Mouse (Mus musculus) lung, embryonic 14.5 days (tissue): Measurements from ENCODE around the gene Slc4a4. TPM values are rescaled to one million over a fixed set of nuclear protein-coding genes. Genes with fewer than 3 reads are reported as not detected.

Source experiments
- ATAC-seq: fragments of 200-750 bp; cut with Nextera tagmentation; 2 replicates; pipeline ENCODE4 v1.8.0; 2017; ENCODE audit warnings: mild to moderate bottlenecking, moderate TSS enrichment, moderate library complexity; ENCODE audit not compliant: insufficient read depth
- DNase-seq: peaks from one replicate; pipeline ENCODE4 v3.0.0-alpha.2; 2015
- H3K27ac ChIP-seq: fragments of 300-500 bp; sonication (generic); 2 replicates; pipeline ENCODE4 v1.5.1; 2014; ENCODE audit warnings: low read depth, mild to moderate bottlenecking, moderate library complexity
- H3K27me3 ChIP-seq: fragments of 300-500 bp; sonication (generic); 2 replicates; pipeline ENCODE4 v1.6.1; 2014; ENCODE audit warnings: low read length, control low read depth; ENCODE audit not compliant: insufficient read depth
- H3K36me3 ChIP-seq: fragments of 300-500 bp; sonication (generic); 2 replicates; pipeline ENCODE4 v1.6.1; 2014; ENCODE audit warnings: control low read depth; ENCODE audit not compliant: insufficient read depth
- H3K4me1 ChIP-seq: fragments of 300-500 bp; sonication (generic); 2 replicates; pipeline ENCODE4 v1.6.1; 2014; ENCODE audit warnings: antibody characterized with exemption, control low read depth; ENCODE audit not compliant: insufficient read depth
- H3K4me2 ChIP-seq: fragments of 300-500 bp; sonication (generic); 2 replicates; pipeline ENCODE4 v1.6.1; 2014; ENCODE audit warnings: mild to moderate bottlenecking
- H3K4me3 ChIP-seq: fragments of 300-500 bp; sonication (generic); 2 replicates; pipeline ENCODE4 v1.5.1; 2014; ENCODE audit warnings: low read depth, low read length
- H3K9ac ChIP-seq: fragments of 300-500 bp; sonication (generic); 2 replicates; pipeline ENCODE4 v1.6.1; 2014
- H3K9me3 ChIP-seq: fragments of 300-500 bp; sonication (generic); 2 replicates; pipeline ENCODE4 v1.6.1; 2016; ENCODE audit warnings: low read depth, low read length, control low read depth
- CTCF ChIP-seq: IDR thresholded peaks from 2 replicates; pipeline ENCODE4 v1.5.1; 2016; ENCODE audit warnings: antibody characterized with exemption, low read depth
- WGBS: fragments of 180-500 bp; shearing (Covaris S2); extraction: QIAGEN DNeasy Blood & Tissue Kit; methylation state at CpG from one replicate; pipeline ENCODE4 v1.1.7; 2014; 5-methylcytosine and 5-hydroxymethylcytosine counted together
- polyA plus RNA-seq: library from polyadenylated mRNA; unstranded; fragments of >200 nt; fragmentation: Nextera tagmentation; extraction: Ambion mirVana; gene quantifications from 2 replicates; pipeline ENCODE4 v1.2.1, GENCODE M21; 2014

The Slc4a4 gene
- polyA plus RNA-seq, 1 experiment from 2014 or later, result 5.2 TPM

DNA sequence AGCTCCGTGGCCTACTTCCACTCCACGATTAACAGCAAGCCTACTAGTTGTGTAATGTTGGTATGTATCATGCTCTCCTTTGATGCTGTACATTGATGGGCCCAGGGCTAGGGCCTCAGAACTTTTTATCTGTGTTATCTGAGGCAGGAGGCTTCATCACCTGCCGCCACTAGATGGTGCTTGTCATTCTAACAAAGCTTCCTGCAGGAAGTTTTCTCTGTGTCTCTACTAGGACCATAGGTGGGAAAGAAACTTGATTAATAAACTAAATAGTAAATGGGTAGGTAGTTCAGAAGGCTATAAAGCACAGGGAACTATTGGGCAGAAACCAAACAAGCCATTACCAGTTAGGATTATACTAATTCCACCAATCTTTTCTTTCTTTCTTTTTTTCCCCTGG lies 2.5 kb upstream of the Slc4a4 start:
- H3K9me3 ChIP-seq, result no peaks in the 10 kb centered on the region
- peak; percentile 66 for TF ChIP-seq CTCF
- no peak for ATAC-seq
- H3K9ac ChIP-seq, result no peak overlapping the region
- H3K4me2 ChIP-seq, result no peak overlapping the region
- no peak overlapping the region for H3K4me3 ChIP-seq
- 22% methylated on average over 3 of the region's 3 CpGs for WGBS
- H3K4me1 ChIP-seq, result no peaks in the 10 kb centered on the region; the same call in 1 of the 2 replicates
- H3K27ac ChIP-seq, result no peak overlapping the region
- H3K36me3 ChIP-seq, result no peaks in the 10 kb centered on the region
- DNase-seq, result peak; percentile 79
- no peaks in the 10 kb centered on the region for H3K27me3 ChIP-seq

DNA sequence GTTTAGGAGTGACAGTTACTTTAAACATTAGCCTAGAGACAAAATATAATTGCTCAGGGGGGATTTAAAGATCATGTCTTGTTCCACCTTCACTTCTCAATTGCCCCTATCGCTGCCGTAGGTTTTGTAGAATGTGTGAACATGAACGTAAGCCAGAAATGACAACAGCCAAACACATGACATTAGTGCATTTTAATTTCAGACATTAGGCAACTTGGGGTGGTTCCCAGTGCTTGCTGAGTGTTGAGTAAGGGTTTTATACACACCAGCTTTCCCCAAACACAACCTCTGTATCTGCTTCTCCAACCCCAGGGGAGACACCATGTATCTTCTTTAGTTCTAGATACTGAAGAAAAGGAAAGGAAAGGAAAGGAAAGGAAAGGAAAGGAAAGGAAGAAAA lies 1.1 kb upstream of the Slc4a4 start:
- Histone ChIP-seq H3K9ac (no peak overlapping the region), H3K4me2 (no peak overlapping the region), H3K4me1 (no peaks in the 10 kb centered on the region; the same call in 1 of the 2 replicates), H3K4me3 (no peak overlapping the region), H3K27me3 (no peaks in the 10 kb centered on the region), H3K27ac (no peak overlapping the region), H3K36me3 (no peaks in the 10 kb centered on the region), H3K9me3 (no peaks in the 10 kb centered on the region)
- no peak for TF ChIP-seq CTCF
- WGBS, result 66% methylated on average over 3 of the region's 3 CpGs
- no peak for DNase-seq
- ATAC-seq, result no peak

DNA sequence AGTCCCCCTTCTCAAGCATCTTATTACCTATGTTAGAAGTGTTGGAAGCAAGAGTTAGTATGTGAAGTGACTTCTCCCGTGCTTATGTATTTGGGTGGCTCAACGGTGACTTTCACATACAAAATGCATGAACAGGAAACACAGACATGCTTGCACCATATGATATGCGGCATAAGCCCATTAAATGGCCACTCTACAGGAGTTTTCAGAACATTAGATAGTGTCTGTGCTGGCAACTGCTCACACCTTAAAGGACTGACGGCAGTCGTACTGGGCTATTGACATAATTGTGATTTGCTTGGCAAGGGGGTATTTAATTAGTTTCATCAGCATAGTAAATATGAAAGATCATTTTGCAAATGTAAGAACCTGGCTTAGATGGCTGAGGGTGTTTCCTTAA lies 674 bp upstream of the Slc4a4 start:
- H3K4me3 ChIP-seq, result peak overlapping the region; percentile 77
- peak overlapping the region; percentile 84 for H3K4me2 ChIP-seq
- WGBS, result 47% methylated on average over 5 of the region's 5 CpGs
- no peak for TF ChIP-seq CTCF
- H3K27ac ChIP-seq, result no peak overlapping the region
- no peak overlapping the region for H3K9ac ChIP-seq
- no peaks in the 10 kb centered on the region for H3K9me3 ChIP-seq
- no peaks in the 10 kb centered on the region; the same call in 1 of the 2 replicates for H3K4me1 ChIP-seq
- ATAC-seq (no peak), DNase-seq (no peak)
- H3K36me3 ChIP-seq, result no peaks in the 10 kb centered on the region
- H3K27me3 ChIP-seq, result no peaks in the 10 kb centered on the region

DNA sequence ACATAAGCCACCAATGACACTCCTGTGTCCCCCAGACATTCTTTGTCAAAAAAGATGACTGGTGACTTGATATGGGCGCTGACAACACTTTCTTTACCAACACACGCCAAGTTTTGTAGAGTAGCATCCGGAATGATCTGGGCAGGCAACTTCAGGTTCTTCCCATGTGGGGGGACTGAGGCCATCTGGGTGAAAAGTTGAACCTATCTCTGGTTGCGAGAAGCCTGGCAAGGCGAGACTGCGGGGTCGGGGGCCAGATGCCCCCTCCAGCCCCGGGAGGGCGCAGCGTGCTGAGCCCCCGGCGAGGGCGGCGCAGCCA lies 310 bp upstream of the Slc4a4 start:
- WGBS, result under 1% methylated on average over 14 of the region's 14 CpGs
- TF ChIP-seq CTCF, result no peak
- peak overlapping the region; percentile 84 for H3K4me2 ChIP-seq
- H3K36me3 ChIP-seq, result no peaks in the 10 kb centered on the region
- DNase-seq (no peak), ATAC-seq (no peak; the same call in 1 of the 2 replicates)
- no peaks in the 10 kb centered on the region for H3K9me3 ChIP-seq
- peak overlapping the region; percentile 77 for H3K4me3 ChIP-seq
- no peaks in the 10 kb centered on the region for H3K27me3 ChIP-seq
- H3K9ac ChIP-seq, result peak overlapping the region; percentile 83
- H3K4me1 ChIP-seq, result no peaks in the 10 kb centered on the region; the same call in 1 of the 2 replicates
- peak overlapping the region; percentile 67; the same call in 1 of the 2 replicates for H3K27ac ChIP-seq

DNA sequence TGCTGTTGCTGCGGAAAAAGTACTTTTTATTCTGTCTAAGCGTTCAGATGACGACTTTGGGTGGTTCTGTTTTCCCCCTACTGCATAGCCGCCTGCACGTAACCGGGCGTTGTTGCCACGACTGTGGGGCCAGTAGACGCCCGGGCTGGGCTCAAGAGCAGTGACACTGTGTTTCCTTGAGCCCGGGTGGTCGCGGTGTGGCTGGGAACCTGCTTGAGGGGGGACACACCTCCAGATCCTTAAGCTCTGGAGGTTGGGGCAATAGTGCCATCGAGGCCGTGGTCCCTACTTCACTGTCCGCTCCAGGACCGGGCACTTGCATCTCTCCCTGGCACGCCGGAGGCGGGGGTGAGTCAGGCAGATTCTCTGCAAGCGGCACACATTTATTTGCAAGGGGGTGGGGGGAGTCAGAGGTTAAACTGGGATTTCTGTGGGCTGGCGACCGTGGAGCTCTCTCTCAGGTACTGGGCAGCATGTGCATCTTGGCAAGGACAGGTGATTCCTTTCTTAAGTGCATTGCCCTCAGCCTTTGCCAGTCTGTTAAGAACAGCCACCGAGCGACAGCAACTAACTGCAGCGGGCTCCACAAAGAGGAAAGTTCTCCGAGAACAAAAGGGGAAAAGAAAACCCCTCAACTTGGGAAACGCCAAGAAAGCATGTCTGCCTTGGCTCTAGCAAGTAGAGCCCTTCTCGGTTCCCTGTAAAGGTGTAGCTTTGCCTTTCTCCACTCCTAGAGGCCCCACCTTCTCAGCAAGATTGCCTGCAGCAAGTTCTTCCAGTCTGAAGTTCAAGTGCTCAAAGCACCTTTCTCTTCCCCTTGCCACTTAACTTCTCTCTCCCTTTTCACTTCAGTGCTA lies 1.2 kb downstream of the Slc4a4 start:
- no peak for TF ChIP-seq CTCF
- Histone ChIP-seq H3K4me3 (peak overlapping the region; percentile 77), H3K27ac (peak overlapping the region; percentile 36; the same call in 1 of the 2 replicates), H3K4me2 (peak overlapping the region; percentile 84), H3K9ac (peak overlapping the region; percentile 83), H3K27me3 (no peaks in the 10 kb centered on the region), H3K36me3 (no peaks in the 10 kb centered on the region), H3K4me1 (no peaks in the 10 kb centered on the region; the same call in 1 of the 2 replicates), H3K9me3 (no peaks in the 10 kb centered on the region)
- DNase-seq, result peak; percentile 57
- peak; percentile 39 for ATAC-seq
- WGBS, result under 1% methylated on average over 29 of the region's 29 CpGs

DNA sequence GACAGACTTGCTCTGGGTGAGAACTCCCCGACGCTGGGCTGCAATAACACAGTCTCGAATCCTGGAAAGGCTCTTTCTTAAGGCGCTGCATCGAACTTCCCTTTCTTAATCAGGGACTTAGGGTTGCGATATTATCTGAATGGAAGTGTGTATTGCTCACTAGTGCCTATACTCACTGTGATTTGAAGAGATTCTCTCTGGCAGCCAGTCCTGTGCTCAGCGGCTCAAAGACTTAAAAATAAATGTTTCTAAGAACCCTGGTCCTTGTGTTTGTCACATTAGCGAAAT lies 1.7 kb downstream of the Slc4a4 start:
- WGBS, result 31% methylated on average over 8 of the region's 8 CpGs
- DNase-seq, result no peak
- no peaks in the 10 kb centered on the region; the same call in 1 of the 2 replicates for H3K4me1 ChIP-seq
- H3K4me3 ChIP-seq, result peak overlapping the region; percentile 77
- peak overlapping the region; percentile 83 for H3K9ac ChIP-seq
- ATAC-seq, result no peak
- peak overlapping the region; percentile 84 for H3K4me2 ChIP-seq
- no peaks in the 10 kb centered on the region for H3K27me3 ChIP-seq
- no peaks in the 10 kb centered on the region for H3K36me3 ChIP-seq
- H3K27ac ChIP-seq, result no peak overlapping the region
- no peaks in the 10 kb centered on the region for H3K9me3 ChIP-seq
- TF ChIP-seq CTCF, result no peak

DNA sequence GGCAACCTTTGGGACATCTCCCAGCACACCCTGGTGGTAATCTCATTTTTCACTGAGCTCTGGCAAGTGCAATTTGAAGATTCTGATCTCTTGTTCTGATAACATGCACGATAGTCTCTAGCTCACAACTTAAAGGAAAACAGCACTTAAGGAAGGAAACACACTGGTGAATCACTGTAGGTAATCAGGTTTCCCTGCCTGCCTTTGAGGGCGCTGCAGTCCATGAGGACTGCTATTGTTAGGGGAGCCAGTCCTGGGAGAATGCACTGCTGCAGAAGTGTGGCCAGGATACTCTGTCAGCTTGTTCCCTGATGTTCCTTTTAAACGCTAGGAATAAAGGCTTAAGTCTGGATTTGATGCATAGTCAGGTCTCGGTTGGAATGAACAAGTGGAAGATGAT lies 2.7 kb downstream of the Slc4a4 start:
- no peak for ATAC-seq
- Histone ChIP-seq H3K9ac (no peak overlapping the region), H3K4me2 (no peak overlapping the region), H3K36me3 (no peaks in the 10 kb centered on the region), H3K27me3 (no peaks in the 10 kb centered on the region), H3K4me1 (no peaks in the 10 kb centered on the region; the same call in 1 of the 2 replicates), H3K9me3 (no peaks in the 10 kb centered on the region), H3K4me3 (no peak overlapping the region), H3K27ac (no peak overlapping the region)
- TF ChIP-seq CTCF, result peak; percentile 30
- 26% methylated on average over 4 of the region's 4 CpGs for WGBS
- peak; percentile 37 for DNase-seq
